Mouse (Mus musculus) lung, embryonic 14.5 days (tissue): Measurements from ENCODE around the gene Zhx3. TPM values are rescaled to one million over a fixed set of nuclear protein-coding genes. Genes with fewer than 3 reads are reported as not detected.

ENCODE experiments used
- ATAC-seq: fragments of 200-750 bp; cut with Nextera tagmentation; 2 replicates; pipeline ENCODE4 v1.8.0; 2017; ENCODE audit warnings: mild to moderate bottlenecking, moderate TSS enrichment, moderate library complexity; ENCODE audit not compliant: insufficient read depth
- DNase-seq: peaks from one replicate; pipeline ENCODE4 v3.0.0-alpha.2; 2015
- H3K27ac ChIP-seq: fragments of 300-500 bp; sonication (generic); 2 replicates; pipeline ENCODE4 v1.5.1; 2014; ENCODE audit warnings: low read depth, mild to moderate bottlenecking, moderate library complexity
- H3K27me3 ChIP-seq: fragments of 300-500 bp; sonication (generic); 2 replicates; pipeline ENCODE4 v1.6.1; 2014; ENCODE audit warnings: low read length, control low read depth; ENCODE audit not compliant: insufficient read depth
- H3K36me3 ChIP-seq: fragments of 300-500 bp; sonication (generic); 2 replicates; pipeline ENCODE4 v1.6.1; 2014; ENCODE audit warnings: control low read depth; ENCODE audit not compliant: insufficient read depth
- H3K4me1 ChIP-seq: fragments of 300-500 bp; sonication (generic); 2 replicates; pipeline ENCODE4 v1.6.1; 2014; ENCODE audit warnings: antibody characterized with exemption, control low read depth; ENCODE audit not compliant: insufficient read depth
- H3K4me2 ChIP-seq: fragments of 300-500 bp; sonication (generic); 2 replicates; pipeline ENCODE4 v1.6.1; 2014; ENCODE audit warnings: mild to moderate bottlenecking
- H3K4me3 ChIP-seq: fragments of 300-500 bp; sonication (generic); 2 replicates; pipeline ENCODE4 v1.5.1; 2014; ENCODE audit warnings: low read depth, low read length
- H3K9ac ChIP-seq: fragments of 300-500 bp; sonication (generic); 2 replicates; pipeline ENCODE4 v1.6.1; 2014
- H3K9me3 ChIP-seq: fragments of 300-500 bp; sonication (generic); 2 replicates; pipeline ENCODE4 v1.6.1; 2016; ENCODE audit warnings: low read depth, low read length, control low read depth
- CTCF ChIP-seq: IDR thresholded peaks from 2 replicates; pipeline ENCODE4 v1.5.1; 2016; ENCODE audit warnings: antibody characterized with exemption, low read depth
- WGBS: fragments of 180-500 bp; shearing (Covaris S2); extraction: QIAGEN DNeasy Blood & Tissue Kit; methylation state at CpG from one replicate; pipeline ENCODE4 v1.1.7; 2014; 5-methylcytosine and 5-hydroxymethylcytosine counted together
- polyA plus RNA-seq: library from polyadenylated mRNA; unstranded; fragments of >200 nt; fragmentation: Nextera tagmentation; extraction: Ambion mirVana; gene quantifications from 2 replicates; pipeline ENCODE4 v1.2.1, GENCODE M21; 2014

The Zhx3 gene
- polyA plus RNA-seq, 1 experiment from 2014 or later = 13.0 TPM

GRCm38 (mm10) chr2:160763816-160764215, 109.0 kb downstream of the Zhx3 start:
- Histone ChIP-seq H3K9me3 (no peaks in the 10 kb centered on the region), H3K4me2 (no peak overlapping the region), H3K4me1 (no peaks in the 10 kb centered on the region), H3K27ac (no peak overlapping the region), H3K27me3 (no peaks in the 10 kb centered on the region), H3K4me3 (no peak overlapping the region), H3K9ac (no peak overlapping the region), H3K36me3 (peaks cover 75% of the 10 kb centered on the region)
- 71% methylated on average over 3 of the region's 3 CpGs for WGBS
- no peak for DNase-seq
- no peak for ATAC-seq
- TF ChIP-seq CTCF = no peak

GRCm38 (mm10) chr2:160760433-160761184, 112.2 kb downstream of the Zhx3 start:
- no peak overlapping the region for H3K4me2 ChIP-seq
- H3K27me3 ChIP-seq = no peaks in the 10 kb centered on the region
- H3K4me3 ChIP-seq = no peak overlapping the region
- H3K4me1 ChIP-seq = no peaks in the 10 kb centered on the region
- peak; percentile 49 for DNase-seq
- H3K9ac ChIP-seq = no peak overlapping the region
- H3K36me3 ChIP-seq = peaks cover 99% of the 10 kb centered on the region
- WGBS = 87% methylated on average over 9 of the region's 9 CpGs
- peak; percentile 63 for TF ChIP-seq CTCF
- 0 out of 2 replicates have a peak, but pooled peaks have one; percentile 18 for ATAC-seq
- H3K27ac ChIP-seq = no peak overlapping the region
- H3K9me3 ChIP-seq = no peaks in the 10 kb centered on the region

- no peak for TF ChIP-seq CTCF
- H3K27ac ChIP-seq = no peak overlapping the region
- no peak overlapping the region for H3K4me3 ChIP-seq
- H3K36me3 ChIP-seq = peaks cover 100% of the 10 kb centered on the region
- no peak overlapping the region for H3K4me2 ChIP-seq
- H3K4me1 ChIP-seq = no peaks in the 10 kb centered on the region
- no peak overlapping the region for H3K9ac ChIP-seq
- H3K27me3 ChIP-seq = no peaks in the 10 kb centered on the region
- no peak for ATAC-seq
- no peaks in the 10 kb centered on the region for H3K9me3 ChIP-seq
- no peak for DNase-seq
- WGBS = 83% methylated on average over 6 of the region's 6 CpGs
Observed at GRCm38 (mm10) chr2:160756583-160757203, 116.1 kb downstream of the Zhx3 start.

- H3K4me2 ChIP-seq = no peak overlapping the region
- H3K9ac ChIP-seq = no peak overlapping the region
- H3K9me3 ChIP-seq = no peaks in the 10 kb centered on the region
- no peak overlapping the region for H3K27ac ChIP-seq
- no peak for ATAC-seq
- H3K4me1 ChIP-seq = peaks cover 7% of the 10 kb centered on the region; the same call in 1 of the 2 replicates
- DNase-seq = no peak
- no peaks in the 10 kb centered on the region for H3K27me3 ChIP-seq
- 78% methylated on average over 10 of the region's 10 CpGs for WGBS
- TF ChIP-seq CTCF = no peak
- no peak overlapping the region for H3K4me3 ChIP-seq
- peaks cover 76% of the 10 kb centered on the region for H3K36me3 ChIP-seq
Observed at GRCm38 (mm10) chr2:160747075-160747474, 125.7 kb downstream of the Zhx3 start.

- H3K4me1 ChIP-seq = peaks cover 7% of the 10 kb centered on the region; the same call in 1 of the 2 replicates
- peaks cover 75% of the 10 kb centered on the region for H3K36me3 ChIP-seq
- H3K27ac ChIP-seq = no peak overlapping the region
Observed at GRCm38 (mm10) chr2:160746637-160747036, 126.2 kb downstream of the Zhx3 start.

GRCm38 (mm10) chr2:160745497-160745896, 127.3 kb downstream of the Zhx3 start:
- Histone ChIP-seq H3K27ac (no peak overlapping the region), H3K36me3 (peaks cover 73% of the 10 kb centered on the region)
- WGBS = 94% methylated on average over 1 of the region's 1 CpGs

More at GRCm38 (mm10) chr2:160746637-160747036, 126.2 kb downstream of the Zhx3 start:
- H3K9me3 ChIP-seq = no peaks in the 10 kb centered on the region
- no peak overlapping the region for H3K9ac ChIP-seq
- WGBS = 94% methylated on average over 5 of the region's 5 CpGs
- no peaks in the 10 kb centered on the region for H3K27me3 ChIP-seq
- no peak for ATAC-seq
- H3K4me3 ChIP-seq = no peak overlapping the region
- no peak for TF ChIP-seq CTCF
- DNase-seq = no peak
- H3K4me2 ChIP-seq = no peak overlapping the region

GRCm38 (mm10) chr2:160744823-160745210, 128.0 kb downstream of the Zhx3 start:
- Histone ChIP-seq H3K4me1 (peaks cover 12% of the 10 kb centered on the region; the same call in 1 of the 2 replicates), H3K4me2 (no peak overlapping the region), H3K4me3 (no peak overlapping the region), H3K9ac (no peak overlapping the region), H3K27ac (no peak overlapping the region), H3K9me3 (no peaks in the 10 kb centered on the region), H3K27me3 (no peaks in the 10 kb centered on the region), H3K36me3 (peaks cover 67% of the 10 kb centered on the region)
- no peak for ATAC-seq
- no peak for DNase-seq
- TF ChIP-seq CTCF = no peak
- WGBS = 79% methylated on average over 5 of the region's 5 CpGs

More at GRCm38 (mm10) chr2:160745497-160745896, 127.3 kb downstream of the Zhx3 start:
- ATAC-seq (no peak), DNase-seq (no peak)
- TF ChIP-seq CTCF = no peak
- H3K9me3 ChIP-seq = no peaks in the 10 kb centered on the region
- H3K4me2 ChIP-seq = no peak overlapping the region
- H3K27me3 ChIP-seq = no peaks in the 10 kb centered on the region
- H3K4me1 ChIP-seq = peaks cover 11% of the 10 kb centered on the region; the same call in 1 of the 2 replicates
- no peak overlapping the region for H3K9ac ChIP-seq
- no peak overlapping the region for H3K4me3 ChIP-seq
